Mouse (Mus musculus): Measurements from ENCODE around the gene Cdh6. TPM values are rescaled to one million over a fixed set of nuclear protein-coding genes. Genes with fewer than 3 reads are reported as not detected.

Gene Cdh6
- total RNA-seq, 2 experiments from 2014 or later = 0.14 to 0.23 TPM

- no peak for DNase-seq (ENCODE audit: low spot score)
Observed at GRCm38 (mm10) chr15:13155820-13156219, 17.7 kb downstream of the Cdh6 start.

- no peak for DNase-seq (ENCODE audit: low spot score)
Observed at GRCm38 (mm10) chr15:13155418-13155817, 18.1 kb downstream of the Cdh6 start.

GRCm38 (mm10) chr15:13141983-13142382 lies 31.5 kb downstream of the Cdh6 start:
- DNase-seq (ENCODE audit: low spot score) = no peak

GRCm38 (mm10) chr15:13139662-13140061 lies 33.8 kb downstream of the Cdh6 start:
- DNase-seq (ENCODE audit: low spot score) = no peak

- no peak for DNase-seq (ENCODE audit: low spot score)
Observed at GRCm38 (mm10) chr15:13137166-13137565, 36.3 kb downstream of the Cdh6 start.

- DNase-seq (ENCODE audit: low spot score) = no peak
Observed at GRCm38 (mm10) chr15:13134086-13134485, 39.4 kb downstream of the Cdh6 start.

GRCm38 (mm10) chr15:13133370-13133769 lies 40.1 kb downstream of the Cdh6 start:
- DNase-seq (ENCODE audit: low spot score) = no peak

GRCm38 (mm10) chr15:13132493-13132892 lies 41.0 kb downstream of the Cdh6 start:
- DNase-seq (ENCODE audit: low spot score) = no peak

GRCm38 (mm10) chr15:13130246-13130645 lies 43.2 kb downstream of the Cdh6 start:
- DNase-seq (ENCODE audit: low spot score) = no peak

GRCm38 (mm10) chr15:13100341-13100740 lies 73.1 kb downstream of the Cdh6 start:
- no peak for DNase-seq (ENCODE audit: low spot score)

- DNase-seq (ENCODE audit: low spot score) = no peak
Observed at GRCm38 (mm10) chr15:13097861-13098260, 75.6 kb downstream of the Cdh6 start.

GRCm38 (mm10) chr15:13095406-13095805 lies 78.1 kb downstream of the Cdh6 start:
- no peak for DNase-seq (ENCODE audit: low spot score)

- DNase-seq (ENCODE audit: low spot score) = no peak
Observed at GRCm38 (mm10) chr15:13094881-13095256, 78.6 kb downstream of the Cdh6 start.

GRCm38 (mm10) chr15:13093954-13094880 lies 79.3 kb downstream of the Cdh6 start:
- DNase-seq (ENCODE audit: low spot score) = no peak

- no peak for DNase-seq (ENCODE audit: low spot score)
Observed at GRCm38 (mm10) chr15:13092064-13092463, 81.4 kb downstream of the Cdh6 start.

GRCm38 (mm10) chr15:13088504-13089058 lies 84.9 kb downstream of the Cdh6 start:
- DNase-seq (ENCODE audit: low spot score) = no peak

GRCm38 (mm10) chr15:13084746-13085145 lies 88.7 kb downstream of the Cdh6 start:
- no peak for DNase-seq (ENCODE audit: low spot score)

GRCm38 (mm10) chr15:13076908-13077669 lies 96.4 kb downstream of the Cdh6 start:
- DNase-seq (ENCODE audit: low spot score) = no peak

GRCm38 (mm10) chr15:13074047-13074446 lies 99.4 kb downstream of the Cdh6 start:
- DNase-seq (ENCODE audit: low spot score) = no peak

- DNase-seq (ENCODE audit: low spot score) = no peak
Observed at GRCm38 (mm10) chr15:13068213-13068516, 105.3 kb downstream of the Cdh6 start.

GRCm38 (mm10) chr15:13067429-13068212 lies 105.9 kb downstream of the Cdh6 start:
- DNase-seq (ENCODE audit: low spot score) = no peak

- no peak for DNase-seq (ENCODE audit: low spot score)
Observed at GRCm38 (mm10) chr15:13066765-13067164, 106.7 kb downstream of the Cdh6 start.
